Mouse (Mus musculus) adrenal gland, postnatal 14 days (tissue): ENCODE measurements around the gene Phospho2. TPM values are rescaled to one million over a fixed set of nuclear protein-coding genes. Genes with fewer than 3 reads are reported as not detected.

Experiments
- DNase-seq: peaks from one replicate; pipeline ENCODE4 v3.0.0; 2021; ENCODE audit warnings: mixed read lengths
- total RNA-seq: library from RNA; stranded (reverse); gene quantifications from 2 replicates; pipeline ENCODE4 v1.2.3, GENCODE M21; 2021

The Phospho2 gene
- total RNA-seq, 1 experiment from 2014 or later: 20.8 TPM

- peak; percentile 66 for DNase-seq
Measured at GRCm38 (mm10) chr2:69823129-69823677, 33.8 kb downstream of the Phospho2 start.

GRCm38 (mm10) chr2:69825898-69826297, 36.5 kb downstream of the Phospho2 start:
- no peak for DNase-seq

- no peak for DNase-seq
Measured at GRCm38 (mm10) chr2:69826380-69826779, 37.0 kb downstream of the Phospho2 start.

GRCm38 (mm10) chr2:69828031-69828430, 38.6 kb downstream of the Phospho2 start:
- no peak for DNase-seq

GRCm38 (mm10) chr2:69829680-69830079, 40.3 kb downstream of the Phospho2 start:
- no peak for DNase-seq

GRCm38 (mm10) chr2:69830116-69830515, 40.7 kb downstream of the Phospho2 start:
- no peak for DNase-seq

- DNase-seq: no peak
Measured at GRCm38 (mm10) chr2:69837244-69837967, 48.0 kb downstream of the Phospho2 start.

- no peak for DNase-seq
Measured at GRCm38 (mm10) chr2:69837996-69838395, 48.6 kb downstream of the Phospho2 start.

GRCm38 (mm10) chr2:69838707-69839106, 49.3 kb downstream of the Phospho2 start:
- peak; percentile 21 for DNase-seq

GRCm38 (mm10) chr2:69840261-69840660, 50.8 kb downstream of the Phospho2 start:
- DNase-seq: no peak

- no peak for DNase-seq
Measured at GRCm38 (mm10) chr2:69849215-69849614, 59.8 kb downstream of the Phospho2 start.

Other genes with a start within 250 kb of the Phospho2 start
- 0.78 and 0.83 TPM in 2 replicates for gene Lrp2, start 203.6 kb upstream of the Phospho2 start, total RNA-seq
- gene Bbs5, start 142.5 kb upstream of the Phospho2 start, total RNA-seq: 5.1 and 9.4 TPM in 2 replicates
- gene Klhl41, start 119.5 kb upstream of the Phospho2 start, total RNA-seq: 0.22 and 0.34 TPM in 2 replicates
- gene Fastkd1, start 76.1 kb upstream of the Phospho2 start, total RNA-seq: 31.8 and 35.1 TPM in 2 replicates
- 73.6 and 76.9 TPM in 2 replicates for gene Ppig, start 67.1 kb upstream of the Phospho2 start, total RNA-seq
- 1.2 and 1.7 TPM in 2 replicates for gene Ccdc173, start within 50 bp of the Phospho2 start, total RNA-seq
- gene Klhl23, start 32.3 kb downstream of the Phospho2 start, total RNA-seq: 10.6 and 11.0 TPM in 2 replicates
- 185 TPM in 2 replicates for gene Ssb, start 71.9 kb downstream of the Phospho2 start, total RNA-seq
- gene Mettl5, start 96.0 kb downstream of the Phospho2 start, total RNA-seq: 22.3 and 26.6 TPM in 2 replicates
- gene Ubr3, start 107.6 kb downstream of the Phospho2 start, total RNA-seq: 67.5 and 74.4 TPM in 2 replicates
- gene Myo3b, start 249.5 kb downstream of the Phospho2 start, total RNA-seq: not detected in 2 replicates